Mouse (Mus musculus): ENCODE results near the gene Clcn5.

The Clcn5 gene

DNA sequence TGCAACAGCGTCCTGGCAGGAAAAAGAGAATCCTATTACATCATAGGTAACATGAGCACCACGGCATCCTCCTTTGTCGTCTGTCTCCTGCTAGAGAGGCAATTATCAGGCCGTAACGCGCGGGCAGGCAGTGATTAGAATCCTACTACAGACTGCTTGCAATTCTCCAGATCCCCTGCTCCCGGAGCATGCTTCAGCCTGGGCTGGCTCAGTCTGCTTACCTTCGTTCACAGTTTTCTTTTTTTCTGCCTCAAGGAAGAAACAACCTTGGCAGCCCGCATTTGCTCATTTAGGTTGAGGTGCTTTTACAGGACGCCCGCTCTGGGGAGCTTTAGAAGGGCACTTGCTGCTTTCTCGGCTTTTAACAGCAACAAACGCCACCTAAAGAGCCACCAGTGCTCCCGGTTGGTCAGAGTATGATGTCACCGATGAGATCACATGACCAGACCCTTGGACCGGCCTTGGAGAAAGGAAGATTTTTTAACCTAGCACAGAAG is 130.8 kb downstream of the Clcn5 start:
- DNase-seq = no peak

DNA sequence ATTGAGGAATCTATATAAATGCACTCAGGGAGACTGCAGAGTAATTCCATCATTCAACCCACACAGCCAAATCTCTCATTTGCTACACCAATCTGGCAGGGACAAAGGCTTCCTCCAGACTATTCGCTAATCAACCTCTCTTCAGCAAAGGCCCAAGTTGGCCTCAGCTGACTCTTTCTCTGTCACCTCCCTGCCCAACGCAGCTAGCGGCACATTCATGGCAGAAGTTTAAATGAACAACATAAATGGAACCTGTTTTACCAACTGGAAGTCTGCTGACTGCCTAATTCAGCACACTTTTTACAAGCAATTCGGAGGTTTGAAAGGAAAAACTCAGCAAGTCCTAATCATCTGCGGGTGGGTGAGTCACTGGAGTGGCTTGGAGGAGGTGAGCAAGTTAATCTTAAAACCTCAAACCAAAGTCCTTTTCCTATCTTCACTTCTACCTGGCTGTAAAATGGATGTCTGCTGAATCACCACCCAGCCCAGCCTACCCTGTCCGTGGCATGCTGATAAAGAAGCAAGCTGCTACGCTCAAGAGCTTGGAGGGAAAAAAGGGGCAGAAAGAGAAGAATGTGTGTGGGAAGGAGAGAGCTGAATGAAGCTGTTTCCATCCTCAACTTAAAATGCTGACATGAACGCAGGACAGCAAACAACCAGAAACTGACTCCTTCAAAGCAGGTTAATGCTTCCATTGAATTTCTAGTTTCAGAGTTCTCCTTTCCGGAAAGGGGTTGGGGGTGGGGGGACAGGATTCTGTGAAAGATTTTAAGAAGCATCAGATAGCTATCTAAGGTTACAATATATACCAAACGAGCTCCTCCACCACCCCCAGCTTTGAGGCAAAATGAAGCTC is 131.5 kb downstream of the Clcn5 start:
- no peak for DNase-seq

DNA sequence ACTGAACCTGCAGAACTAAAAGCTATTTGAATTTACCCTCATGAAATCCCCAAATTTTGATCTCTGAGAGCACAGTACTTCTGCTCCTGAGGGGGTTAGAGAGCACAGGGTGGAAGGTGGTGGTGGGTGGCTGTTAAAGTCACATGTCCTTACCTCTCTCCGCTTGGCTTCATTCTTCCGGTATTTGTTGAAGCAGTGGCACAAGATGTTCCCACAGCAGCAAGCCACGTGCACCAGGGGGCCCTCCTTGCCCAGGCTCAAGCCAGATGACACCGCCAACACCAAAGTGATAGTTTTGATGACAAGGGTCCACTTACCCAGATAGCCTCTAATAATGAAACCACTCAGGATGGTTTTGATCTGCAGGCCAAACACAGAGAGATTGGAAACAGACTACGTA is 149.0 kb downstream of the Clcn5 start:
- no peak for DNase-seq

DNA sequence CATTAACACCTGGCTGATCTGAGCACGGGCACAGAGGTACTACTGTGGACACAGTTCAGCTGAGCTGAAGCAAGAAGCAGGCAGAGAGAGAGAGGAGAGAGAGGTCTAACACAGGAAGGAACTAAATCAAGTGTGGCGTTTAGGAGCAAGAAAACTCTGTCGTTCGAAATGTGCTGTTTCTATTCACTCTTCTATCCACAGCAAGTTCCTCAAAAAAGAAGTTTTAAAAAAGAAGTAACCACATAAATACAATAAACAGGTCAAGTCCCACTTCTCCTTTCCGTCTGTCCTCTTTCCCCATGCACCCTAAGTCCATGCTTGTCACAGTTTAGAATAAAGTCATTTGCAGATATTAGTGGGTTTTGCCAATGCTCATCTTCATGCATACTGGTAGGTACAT is 150.4 kb downstream of the Clcn5 start:
- no peak for DNase-seq

DNA sequence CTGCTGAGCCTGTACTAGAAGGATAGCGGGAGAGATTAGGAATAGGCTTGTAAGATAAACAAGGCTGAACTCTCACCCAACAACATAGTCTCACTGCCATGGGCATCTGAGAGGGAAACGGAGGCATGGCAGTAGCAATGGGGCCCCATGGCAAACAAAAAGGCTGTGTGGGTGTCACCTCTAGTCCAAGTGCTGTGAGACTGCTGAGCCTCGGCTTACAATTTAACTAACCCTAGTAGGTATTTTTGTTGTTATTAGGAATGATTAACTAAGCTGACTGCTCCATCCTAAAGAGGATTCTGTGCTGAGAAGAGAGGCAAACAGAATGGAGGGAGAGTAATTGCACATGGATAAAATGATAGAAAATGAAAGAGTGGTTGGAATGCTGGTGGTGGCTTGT is 161.2 kb downstream of the Clcn5 start:
- no peak for DNase-seq

DNA sequence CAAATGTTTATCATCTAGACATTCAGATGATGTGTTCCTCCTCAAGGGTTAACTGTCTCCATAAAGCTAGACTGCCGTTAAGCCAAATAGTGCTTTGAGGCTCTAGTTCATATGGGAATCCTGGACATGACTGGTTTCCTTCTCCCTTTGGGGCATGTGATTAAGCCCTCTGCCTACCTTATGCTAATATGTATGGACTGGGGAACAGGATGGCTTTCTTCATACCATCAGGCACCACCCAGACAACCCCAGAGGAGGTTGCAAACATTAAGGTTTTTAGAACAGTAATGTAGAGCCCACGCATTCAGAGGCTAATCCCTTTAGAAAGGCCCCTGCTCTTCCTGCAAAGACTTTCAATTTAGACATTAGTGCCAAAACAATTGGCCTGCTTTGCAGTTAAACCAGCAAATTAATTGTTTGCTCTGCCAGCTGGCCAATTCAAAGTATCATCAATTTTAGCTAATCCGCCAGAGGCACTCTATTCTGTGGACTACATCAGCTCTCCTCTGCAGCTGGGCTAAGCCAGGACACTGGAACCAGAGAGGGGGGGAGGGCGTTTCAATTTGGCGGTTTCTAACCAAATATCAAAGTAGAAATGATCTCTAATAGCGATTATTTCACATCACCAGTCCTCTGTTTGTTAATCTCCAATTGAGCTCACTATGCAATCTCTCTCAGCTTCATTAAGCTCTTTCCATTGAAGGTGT is 163.0 kb downstream of the Clcn5 start:
- no peak for DNase-seq

DNA sequence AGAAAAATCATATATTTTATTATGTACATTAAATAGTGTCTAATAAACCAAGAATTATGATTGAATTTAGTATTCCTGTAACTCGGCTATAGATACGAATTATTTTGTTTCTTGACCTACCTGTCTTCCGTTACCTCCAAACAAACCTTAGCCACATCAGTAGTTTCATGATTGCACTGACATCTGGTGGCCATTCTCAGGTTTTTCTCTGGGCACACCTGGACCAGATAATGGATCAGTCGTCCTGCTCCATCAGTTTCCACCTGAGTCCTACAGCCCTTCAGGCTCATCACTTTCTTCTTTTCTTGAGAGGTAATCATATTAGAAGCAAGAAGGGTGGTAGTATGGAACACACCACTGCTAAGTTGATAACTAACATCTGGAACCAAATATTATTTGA is 169.0 kb downstream of the Clcn5 start:
- DNase-seq = no peak

DNA sequence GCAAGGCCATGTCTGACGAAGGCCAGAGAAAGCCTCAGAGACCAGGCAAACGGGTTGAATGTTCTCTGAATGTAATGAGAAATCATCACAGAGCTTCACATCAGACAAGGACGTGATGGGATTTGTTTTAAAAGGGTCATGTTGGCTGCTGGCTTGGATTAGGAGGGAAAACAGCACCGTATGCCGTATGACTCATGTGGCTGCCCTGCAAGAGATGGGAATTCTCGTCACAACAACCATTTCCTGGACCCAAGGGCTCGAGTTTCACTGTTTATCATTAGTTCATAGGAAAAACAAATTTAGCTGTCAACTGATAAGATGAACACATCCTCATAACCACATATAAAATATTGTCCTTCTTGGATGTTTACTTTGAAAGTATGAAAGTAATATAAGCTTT is 173.0 kb downstream of the Clcn5 start:
- no peak for DNase-seq

DNA sequence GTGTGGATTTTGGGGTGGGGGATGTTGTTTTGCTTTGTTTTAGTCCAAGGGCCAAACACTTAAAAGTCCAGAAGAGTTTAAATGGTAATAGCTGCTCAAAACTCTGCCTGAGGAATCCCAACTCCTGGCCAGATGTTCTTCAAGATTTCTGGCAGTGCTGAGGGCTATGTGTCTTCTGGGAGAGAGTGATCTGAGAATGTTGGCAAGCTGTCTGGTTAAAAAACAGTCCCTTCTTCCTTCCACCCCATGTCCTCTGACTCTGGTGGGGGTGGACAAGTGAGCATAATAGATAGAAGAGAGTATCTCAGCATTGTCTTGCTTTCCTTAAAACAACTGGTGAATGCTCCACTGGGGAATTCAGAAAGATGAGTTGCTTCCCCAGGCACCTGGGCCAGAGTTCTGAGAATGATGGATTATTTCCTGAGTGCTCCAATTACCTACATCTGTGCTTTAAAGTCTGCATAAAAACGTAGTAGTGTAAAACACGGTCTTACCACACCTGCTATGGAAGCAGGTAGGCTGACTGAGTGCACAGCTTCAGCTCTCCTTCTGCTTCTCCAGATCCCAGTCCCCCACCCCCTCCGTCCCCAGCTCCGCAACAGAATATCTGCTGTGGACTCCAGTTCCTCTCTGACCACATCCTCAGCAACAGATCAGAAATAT is 197.4 kb downstream of the Clcn5 start:
- DNase-seq = no peak

DNA sequence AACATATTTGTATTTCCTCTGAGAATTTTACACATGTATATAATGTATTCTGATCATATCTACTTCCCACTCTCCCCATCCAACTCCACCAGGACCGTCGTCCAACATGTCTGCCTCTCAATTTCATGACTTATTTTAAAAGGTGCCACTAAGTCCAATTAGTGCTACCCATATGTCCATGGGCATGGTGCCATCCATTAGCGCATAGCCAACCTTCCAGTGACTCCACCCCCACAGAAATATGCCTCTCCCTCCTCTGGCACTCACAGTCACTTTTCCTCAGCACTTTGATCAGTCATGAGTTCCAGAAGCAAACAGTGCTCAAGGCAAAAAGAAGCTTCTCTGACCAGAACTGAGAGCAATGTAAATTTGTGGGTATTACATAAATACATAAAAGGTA is 204.3 kb downstream of the Clcn5 start:
- DNase-seq = no peak
